Mouse (Mus musculus) cortical plate, adult 2 months (tissue): ENCODE measurements around the gene Coro2b.

ENCODE experiments used
- CTCF ChIP-seq: fragments of 200-500 bp; IDR thresholded peaks from 2 replicates; pipeline ENCODE4 v1.5.1; 2011; ENCODE audit warnings: mild to moderate bottlenecking, control low read depth, low read length; ENCODE audit not compliant: insufficient read depth; ENCODE audit errors: extremely low read depth
- POLR2A ChIP-seq: fragments of 200-500 bp; IDR thresholded peaks from 2 replicates; pipeline ENCODE4 v1.6.1; 2011; ENCODE audit warnings: mild to moderate bottlenecking, low read length, control low read depth; ENCODE audit not compliant: insufficient read depth; ENCODE audit errors: extremely low read depth

DNA sequence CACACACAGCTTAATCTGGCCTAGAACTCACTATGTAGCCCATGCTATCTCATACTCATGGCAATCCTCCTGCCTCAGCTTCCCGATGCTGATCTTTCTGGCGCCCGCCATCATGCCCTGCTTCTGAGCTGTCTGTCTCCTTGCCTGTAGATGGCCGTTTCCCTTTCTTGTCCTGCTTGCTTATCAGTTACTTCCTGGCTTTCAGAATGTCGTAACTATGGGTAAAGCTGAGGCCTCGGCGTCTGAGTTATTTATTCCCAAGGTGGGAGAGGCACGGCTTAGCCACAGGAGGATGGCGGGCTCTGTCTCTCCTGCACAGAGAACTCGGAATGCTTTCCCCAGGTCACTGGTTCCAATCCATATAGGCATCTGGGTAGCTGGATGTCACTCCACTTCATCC is 113.9 kb downstream of the Coro2b start:
- TF ChIP-seq POLR2A (no peak), CTCF (no peak)
